Mouse (Mus musculus) kidney, adult 2 months (tissue): ENCODE results near the gene Fam178b.

ENCODE experiments used
- CTCF ChIP-seq: fragments of 200-500 bp; conservative IDR thresholded peaks from 2 replicates; pipeline ENCODE4 v1.5.1; 2011; ENCODE audit warnings: low read depth, mild to moderate bottlenecking, control low read depth, low read length, moderate library complexity, mixed read lengths; ENCODE audit not compliant: insufficient read depth, insufficient read length
- POLR2A ChIP-seq: fragments of 200-500 bp; IDR thresholded peaks from one replicate; pipeline ENCODE4 v1.6.1; 2011; ENCODE audit warnings: low read depth, low read length, control low read depth

- no peak for TF ChIP-seq POLR2A
- TF ChIP-seq CTCF, result no peak
These were observed 151.5 kb downstream of the Fam178b start for GRCm38 (mm10) chr1:36531461-36531860.
